Mouse (Mus musculus): ENCODE data around the gene Amot. TPM values are rescaled to one million over a fixed set of nuclear protein-coding genes. Genes with fewer than 3 reads are reported as not detected.

Amot gene
- polyA plus RNA-seq, 1 experiment from 2014 or later = 20.6 TPM

DNA sequence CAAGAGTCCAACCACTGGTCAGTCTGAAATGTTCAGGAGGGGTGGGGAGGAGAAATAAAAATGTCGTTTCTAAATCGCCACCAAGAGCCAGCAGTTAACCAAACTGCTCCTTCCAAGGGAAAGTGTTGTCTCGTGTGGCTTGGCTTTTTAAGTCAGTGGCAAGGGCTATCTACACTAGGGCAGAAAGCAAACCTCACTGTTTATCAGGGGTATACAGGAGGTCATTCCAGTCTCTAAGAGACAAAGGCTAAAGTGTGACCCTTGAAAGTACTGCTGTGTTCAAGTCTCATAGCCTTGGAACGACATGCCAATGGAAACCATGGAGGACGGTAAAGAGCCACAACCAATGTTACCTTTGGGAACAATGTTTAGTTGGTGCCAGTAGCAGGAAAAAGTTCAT, 15.0 kb downstream of the Amot start:
- Histone ChIP-seq H3K27ac (ENCODE audit: low read depth, low read length) (no peak overlapping the region), H3K4me3 (ENCODE audit: low read depth, low read length) (no peak overlapping the region), H3K4me2 (replicated peaks; ENCODE audit: low read depth, low read length) (no peak overlapping the region), H3K27me3 (ENCODE audit: control insufficient read depth, insufficient read depth, low read length) (no peaks in the 10 kb centered on the region), H3K9ac (ENCODE audit: low read depth, low read length) (no peak overlapping the region), H3K9me3 (ENCODE audit: control insufficient read depth, low read length) (no peaks in the 10 kb centered on the region), H3K36me3 (ENCODE audit: control insufficient read depth, insufficient read depth, low read length) (no peaks in the 10 kb centered on the region), H3K4me1 (replicated peaks; ENCODE audit: control insufficient read depth, insufficient read depth, low read length) (no peaks in the 10 kb centered on the region)
- ATAC-seq (ENCODE audit: low FRiP score) = no peak
- no peak for DNase-seq (ENCODE audit: low spot score)
- 85% methylated on average over 5 of the region's 5 CpGs for WGBS

DNA sequence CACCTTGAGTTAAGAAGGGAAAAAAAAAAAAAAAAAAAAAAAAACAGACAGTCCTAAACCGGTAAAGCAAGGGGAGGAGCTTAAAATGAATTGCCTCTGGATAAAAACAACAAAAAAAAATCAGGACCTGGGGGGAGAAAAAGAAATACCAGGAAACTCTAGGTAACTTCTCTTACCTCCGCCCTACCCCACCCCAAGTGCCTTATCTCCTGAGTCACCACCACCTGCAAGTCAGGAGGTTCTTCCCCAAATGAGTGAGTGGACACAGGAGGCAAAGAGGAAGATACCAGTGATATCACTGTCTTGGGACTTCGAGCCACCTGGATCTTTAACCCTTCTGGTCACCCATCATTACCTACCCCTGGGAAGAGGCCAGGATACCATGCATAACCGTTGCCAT, 19.5 kb downstream of the Amot start:
- DNase-seq (ENCODE audit: low spot score) (no peak), ATAC-seq (ENCODE audit: low FRiP score) (no peak)
- Histone ChIP-seq H3K4me2 (replicated peaks; ENCODE audit: low read depth, low read length) (no peak overlapping the region), H3K4me1 (replicated peaks; ENCODE audit: control insufficient read depth, insufficient read depth, low read length) (no peaks in the 10 kb centered on the region), H3K27me3 (ENCODE audit: control insufficient read depth, insufficient read depth, low read length) (no peaks in the 10 kb centered on the region), H3K9me3 (ENCODE audit: control insufficient read depth, low read length) (no peaks in the 10 kb centered on the region), H3K27ac (ENCODE audit: low read depth, low read length) (no peak overlapping the region), H3K36me3 (ENCODE audit: control insufficient read depth, insufficient read depth, low read length) (no peaks in the 10 kb centered on the region), H3K9ac (ENCODE audit: low read depth, low read length) (no peak overlapping the region), H3K4me3 (ENCODE audit: low read depth, low read length) (no peak overlapping the region)
- 76% methylated on average over 4 of the region's 4 CpGs for WGBS

DNA sequence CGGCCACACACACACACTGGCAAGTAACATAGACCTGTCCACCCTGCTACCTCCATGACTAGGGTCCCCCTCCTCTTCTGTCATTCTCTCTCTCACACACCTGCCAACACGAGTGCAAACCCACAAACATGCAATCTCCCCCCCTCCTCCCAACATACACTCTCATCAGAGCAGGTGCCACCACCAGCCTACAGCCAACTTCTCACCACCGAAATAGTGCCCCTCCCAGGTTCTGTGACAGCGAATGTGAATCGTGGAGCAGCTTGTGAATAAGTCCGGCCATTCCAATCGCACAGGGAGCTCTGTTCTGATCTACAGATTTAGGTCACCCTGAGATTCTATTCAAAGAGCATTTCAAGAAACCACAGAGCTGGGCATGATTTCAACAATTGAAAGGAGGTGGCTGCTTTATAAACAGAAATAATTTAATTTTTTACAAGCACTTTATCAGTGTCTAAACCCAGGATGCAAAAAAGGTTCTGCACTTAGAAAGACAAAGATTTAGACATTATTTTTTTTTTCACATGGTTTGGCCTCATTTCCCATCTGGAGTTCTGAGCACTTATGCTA, 21.4 kb downstream of the Amot start:
- Histone ChIP-seq H3K36me3 (ENCODE audit: control insufficient read depth, insufficient read depth, low read length) (no peaks in the 10 kb centered on the region), H3K9me3 (ENCODE audit: control insufficient read depth, low read length) (no peaks in the 10 kb centered on the region), H3K4me1 (replicated peaks; ENCODE audit: control insufficient read depth, insufficient read depth, low read length) (no peaks in the 10 kb centered on the region), H3K4me3 (ENCODE audit: low read depth, low read length) (no peak overlapping the region), H3K9ac (ENCODE audit: low read depth, low read length) (no peak overlapping the region), H3K27me3 (ENCODE audit: control insufficient read depth, insufficient read depth, low read length) (no peaks in the 10 kb centered on the region), H3K27ac (ENCODE audit: low read depth, low read length) (no peak overlapping the region), H3K4me2 (replicated peaks; ENCODE audit: low read depth, low read length) (no peak overlapping the region)
- 92% methylated on average over 7 of the region's 7 CpGs for WGBS
- ATAC-seq (ENCODE audit: low FRiP score) = no peak
- DNase-seq (ENCODE audit: low spot score) = no peak

DNA sequence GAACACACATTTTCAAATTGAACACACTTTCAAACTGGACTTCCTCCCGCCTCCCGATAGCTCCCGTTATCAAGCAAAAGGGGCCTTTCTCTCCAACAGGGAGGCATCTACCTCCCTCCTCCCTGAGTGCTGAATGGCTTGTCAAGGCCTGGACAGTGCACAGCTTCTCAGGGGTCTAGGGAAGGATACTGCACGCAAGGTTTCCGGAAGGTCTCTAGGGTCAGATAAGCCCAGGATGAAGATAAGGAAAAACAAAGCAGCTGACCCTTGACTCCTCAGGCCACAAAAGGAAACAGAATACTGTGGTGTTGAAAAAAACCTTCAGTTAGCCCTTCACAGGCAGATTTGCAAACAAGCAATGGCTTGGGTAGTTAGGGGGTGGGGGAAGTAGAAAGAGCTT, 22.6 kb downstream of the Amot start:
- 66% methylated on average over 5 of the region's 5 CpGs for WGBS
- no peak overlapping the region for H3K4me2 ChIP-seq (replicated peaks; ENCODE audit: low read depth, low read length)

DNA sequence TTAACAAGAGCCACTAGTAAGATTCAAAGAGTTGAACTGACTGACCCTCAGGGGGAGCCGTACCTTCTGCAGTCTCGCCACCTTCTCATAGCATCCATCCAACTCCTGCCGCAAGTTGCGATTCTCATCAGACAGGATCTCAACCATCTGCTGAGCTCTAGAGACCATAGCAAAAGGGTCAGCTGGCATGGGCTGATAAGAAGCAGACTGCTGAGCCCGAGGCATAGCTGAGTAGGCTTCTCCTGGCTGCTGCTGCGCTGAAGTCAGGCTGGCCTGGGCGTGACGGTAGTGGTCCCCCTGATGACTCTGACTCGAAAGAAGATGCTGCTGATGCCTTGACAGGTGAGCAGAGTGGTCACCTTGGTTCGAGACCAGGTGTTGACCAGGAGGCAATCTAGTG, 25.0 kb downstream of the Amot start:
- Histone ChIP-seq H3K4me1 (replicated peaks; ENCODE audit: control insufficient read depth, insufficient read depth, low read length) (no peaks in the 10 kb centered on the region), H3K9ac (ENCODE audit: low read depth, low read length) (no peak overlapping the region), H3K4me3 (ENCODE audit: low read depth, low read length) (no peak overlapping the region), H3K27ac (ENCODE audit: low read depth, low read length) (no peak overlapping the region), H3K36me3 (ENCODE audit: control insufficient read depth, insufficient read depth, low read length) (no peaks in the 10 kb centered on the region), H3K27me3 (ENCODE audit: control insufficient read depth, insufficient read depth, low read length) (no peaks in the 10 kb centered on the region), H3K9me3 (ENCODE audit: control insufficient read depth, low read length) (no peaks in the 10 kb centered on the region), H3K4me2 (replicated peaks; ENCODE audit: low read depth, low read length) (no peak overlapping the region)
- DNase-seq (ENCODE audit: low spot score) (no peak), ATAC-seq (ENCODE audit: low FRiP score) (no peak)
- 88% methylated on average over 10 of the region's 10 CpGs for WGBS

More for the DNA sequence above, 22.6 kb downstream of the Amot start:
- Histone ChIP-seq H3K9ac (ENCODE audit: low read depth, low read length) (no peak overlapping the region), H3K36me3 (ENCODE audit: control insufficient read depth, insufficient read depth, low read length) (no peaks in the 10 kb centered on the region), H3K27me3 (ENCODE audit: control insufficient read depth, insufficient read depth, low read length) (no peaks in the 10 kb centered on the region), H3K4me1 (replicated peaks; ENCODE audit: control insufficient read depth, insufficient read depth, low read length) (no peaks in the 10 kb centered on the region), H3K27ac (ENCODE audit: low read depth, low read length) (no peak overlapping the region), H3K4me3 (ENCODE audit: low read depth, low read length) (no peak overlapping the region), H3K9me3 (ENCODE audit: control insufficient read depth, low read length) (no peaks in the 10 kb centered on the region)
- DNase-seq (ENCODE audit: low spot score) (no peak), ATAC-seq (ENCODE audit: low FRiP score) (no peak)

DNA sequence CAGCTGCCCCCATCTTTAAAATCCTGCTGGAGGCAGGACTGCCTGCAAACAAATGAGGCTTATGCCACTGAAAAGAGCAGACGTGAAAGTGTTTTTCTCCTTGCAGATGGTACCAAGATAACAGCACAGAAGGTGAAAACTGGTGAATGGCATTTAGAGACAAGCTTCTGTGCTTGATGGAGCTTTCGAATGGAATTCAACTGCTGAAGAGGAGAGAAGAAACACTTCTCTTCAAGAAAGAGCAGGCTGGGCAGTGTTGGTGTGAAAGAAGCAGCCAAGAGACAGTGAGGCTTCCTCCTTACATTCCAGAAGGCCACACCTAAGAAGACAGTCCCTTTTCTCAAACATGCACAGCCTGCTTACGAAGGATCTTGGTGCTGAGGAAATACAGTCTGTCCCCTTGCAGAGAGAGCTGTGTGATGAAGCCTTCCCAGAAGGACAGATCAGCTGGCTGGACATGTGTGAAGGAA, 27.2 kb downstream of the Amot start:
- 76% methylated on average over 3 of the region's 3 CpGs for WGBS
- ATAC-seq (ENCODE audit: low FRiP score) (no peak), DNase-seq (ENCODE audit: low spot score) (no peak)
- Histone ChIP-seq H3K4me1 (replicated peaks; ENCODE audit: control insufficient read depth, insufficient read depth, low read length) (no peaks in the 10 kb centered on the region), H3K4me3 (ENCODE audit: low read depth, low read length) (no peak overlapping the region), H3K9me3 (ENCODE audit: control insufficient read depth, low read length) (no peaks in the 10 kb centered on the region), H3K36me3 (ENCODE audit: control insufficient read depth, insufficient read depth, low read length) (no peaks in the 10 kb centered on the region), H3K27ac (ENCODE audit: low read depth, low read length) (no peak overlapping the region), H3K4me2 (replicated peaks; ENCODE audit: low read depth, low read length) (no peak overlapping the region), H3K27me3 (ENCODE audit: control insufficient read depth, insufficient read depth, low read length) (no peaks in the 10 kb centered on the region), H3K9ac (ENCODE audit: low read depth, low read length) (no peak overlapping the region)

DNA sequence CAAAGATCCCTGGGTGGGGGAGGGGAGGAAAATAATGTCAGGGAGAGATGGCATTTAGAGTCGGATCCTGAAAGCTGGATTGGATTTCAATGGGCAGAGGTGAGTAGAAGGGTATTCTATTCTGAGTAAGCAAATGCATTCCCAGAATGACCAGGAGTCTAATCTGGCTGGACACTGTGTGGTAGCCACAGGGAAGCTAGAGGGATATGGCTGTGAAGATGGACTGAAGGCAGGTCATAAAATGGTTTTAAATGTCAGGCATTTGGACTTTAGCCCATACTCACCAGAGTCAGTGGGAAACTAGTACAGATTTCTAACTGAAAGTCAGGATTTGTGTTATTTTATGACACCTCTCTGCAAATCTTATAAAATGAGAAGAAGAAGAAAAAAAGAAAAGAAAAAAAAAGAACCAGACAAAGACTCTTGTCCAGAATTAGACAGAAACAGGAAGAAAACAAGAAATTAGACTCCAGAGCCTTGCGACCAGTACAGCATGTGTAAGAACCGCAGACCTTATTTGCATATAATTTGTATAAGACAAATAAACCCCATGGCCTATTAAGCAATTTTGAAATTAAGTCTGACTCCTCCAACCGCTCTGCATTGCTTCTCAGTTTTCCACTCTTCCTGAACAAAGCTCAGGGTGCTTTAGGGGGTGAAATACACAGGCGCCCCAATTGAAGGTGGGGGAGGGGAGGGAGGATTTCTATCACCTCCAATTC, 27.8 kb downstream of the Amot start:
- Histone ChIP-seq H3K27ac (ENCODE audit: low read depth, low read length) (no peak overlapping the region), H3K9ac (ENCODE audit: low read depth, low read length) (no peak overlapping the region), H3K4me3 (ENCODE audit: low read depth, low read length) (no peak overlapping the region), H3K4me1 (replicated peaks; ENCODE audit: control insufficient read depth, insufficient read depth, low read length) (no peaks in the 10 kb centered on the region), H3K4me2 (replicated peaks; ENCODE audit: low read depth, low read length) (no peak overlapping the region), H3K9me3 (ENCODE audit: control insufficient read depth, low read length) (no peaks in the 10 kb centered on the region), H3K36me3 (ENCODE audit: control insufficient read depth, insufficient read depth, low read length) (no peaks in the 10 kb centered on the region), H3K27me3 (ENCODE audit: control insufficient read depth, insufficient read depth, low read length) (no peaks in the 10 kb centered on the region)
- DNase-seq (ENCODE audit: low spot score) = no peak
- no peak for ATAC-seq (ENCODE audit: low FRiP score)
- 80% methylated on average over 5 of the region's 5 CpGs for WGBS

DNA sequence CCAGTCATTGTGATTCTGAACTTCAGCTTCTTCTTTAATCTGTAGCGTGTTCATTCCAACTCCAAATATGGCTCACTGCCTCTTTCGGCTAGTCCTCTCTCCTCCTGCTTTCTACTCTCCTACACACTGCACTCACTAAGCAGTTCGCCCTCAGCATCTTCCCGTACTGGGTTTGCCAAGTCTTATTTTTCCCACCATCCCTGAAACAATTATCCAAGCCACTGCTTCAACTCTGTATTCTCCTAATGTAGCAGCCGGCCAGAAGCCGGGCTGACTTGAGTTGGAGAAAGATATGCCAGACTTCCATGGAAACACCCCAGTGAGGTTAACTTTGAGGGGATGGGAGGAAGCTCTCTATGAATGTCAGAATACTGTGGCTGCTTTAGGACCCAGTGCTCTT, 36.7 kb downstream of the Amot start:
- Histone ChIP-seq H3K9me3 (ENCODE audit: control insufficient read depth, low read length) (no peaks in the 10 kb centered on the region), H3K4me1 (replicated peaks; ENCODE audit: control insufficient read depth, insufficient read depth, low read length) (no peaks in the 10 kb centered on the region), H3K36me3 (ENCODE audit: control insufficient read depth, insufficient read depth, low read length) (no peaks in the 10 kb centered on the region), H3K27me3 (ENCODE audit: control insufficient read depth, insufficient read depth, low read length) (no peaks in the 10 kb centered on the region), H3K9ac (ENCODE audit: low read depth, low read length) (no peak overlapping the region), H3K4me3 (ENCODE audit: low read depth, low read length) (no peak overlapping the region), H3K27ac (ENCODE audit: low read depth, low read length) (no peak overlapping the region), H3K4me2 (replicated peaks; ENCODE audit: low read depth, low read length) (no peak overlapping the region)
- 93% methylated on average over 6 of the region's 6 CpGs for WGBS
- DNase-seq (ENCODE audit: low spot score) (no peak), ATAC-seq (ENCODE audit: low FRiP score) (no peak)

DNA sequence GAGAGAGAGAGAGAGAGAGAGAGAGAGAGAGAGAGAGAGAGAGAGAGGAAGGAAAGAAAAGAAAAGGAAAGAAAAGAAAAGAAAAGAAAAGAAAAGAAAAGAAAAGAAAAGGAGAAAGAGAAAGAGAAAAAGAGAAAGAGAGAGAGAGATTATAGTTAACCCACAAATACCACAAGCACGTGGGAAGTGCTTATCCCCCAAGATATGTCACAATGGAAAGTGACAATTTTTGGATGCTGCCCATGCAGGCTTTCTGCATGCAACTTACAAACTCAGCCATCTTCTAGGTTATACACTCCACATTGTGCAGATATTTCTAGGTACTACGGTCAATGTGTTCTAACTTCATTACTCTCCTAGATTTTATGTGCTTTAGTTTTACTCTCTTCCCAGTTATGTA, 41.5 kb downstream of the Amot start:
- H3K27ac ChIP-seq (ENCODE audit: low read depth, low read length) = no peak overlapping the region
- H3K27me3 ChIP-seq (ENCODE audit: control insufficient read depth, insufficient read depth, low read length) = no peaks in the 10 kb centered on the region
- no peaks in the 10 kb centered on the region for H3K36me3 ChIP-seq (ENCODE audit: control insufficient read depth, insufficient read depth, low read length)
- no peak overlapping the region for H3K4me3 ChIP-seq (ENCODE audit: low read depth, low read length)
- no peak for ATAC-seq (ENCODE audit: low FRiP score)
- H3K4me2 ChIP-seq (replicated peaks; ENCODE audit: low read depth, low read length) = no peak overlapping the region
- H3K4me1 ChIP-seq (replicated peaks; ENCODE audit: control insufficient read depth, insufficient read depth, low read length) = no peaks in the 10 kb centered on the region
- 72% methylated on average over 2 of the region's 2 CpGs for WGBS
- H3K9ac ChIP-seq (ENCODE audit: low read depth, low read length) = no peak overlapping the region
- no peaks in the 10 kb centered on the region for H3K9me3 ChIP-seq (ENCODE audit: control insufficient read depth, low read length)
- no peak for DNase-seq (ENCODE audit: low spot score)
